Mouse (Mus musculus) lung, adult 2 months (tissue): ENCODE data around the gene Usp18.

ENCODE experiments used
- CTCF ChIP-seq: fragments of 200-500 bp; IDR thresholded peaks from 2 replicates; pipeline ENCODE4 v1.5.1; 2011; ENCODE audit warnings: mild to moderate bottlenecking, low read length, control low read depth; ENCODE audit not compliant: insufficient read depth
- POLR2A ChIP-seq: fragments of 200-500 bp; IDR thresholded peaks from 2 replicates; pipeline ENCODE4 v1.6.1; 2011; ENCODE audit warnings: low read depth, mild to moderate bottlenecking, control low read depth, low read length, borderline replicate concordance; ENCODE audit errors: extremely low read depth

DNA sequence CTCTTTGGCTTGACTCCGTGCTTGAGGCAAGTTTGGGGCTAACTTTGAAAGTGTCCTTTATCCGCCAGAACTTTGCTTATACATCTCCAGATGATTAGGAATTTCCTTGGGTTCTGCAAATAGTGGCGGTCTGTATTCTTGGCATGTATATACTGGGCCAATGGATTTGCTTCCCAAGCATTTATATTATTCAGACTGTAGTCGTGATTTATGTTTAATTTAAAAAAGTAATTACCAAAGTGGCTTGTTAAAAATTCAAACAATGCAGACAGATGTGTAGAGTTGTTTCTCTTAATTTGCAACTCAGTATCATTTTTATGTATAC lies 293 bp downstream of the Usp18 start:
- TF ChIP-seq CTCF (no peak), POLR2A (no peak)
